Mouse (Mus musculus) MN1 (cell line): Measurements from ENCODE around the gene Xxylt1.

ENCODE experiments used
- DNase-seq: peaks from one replicate; pipeline ENCODE4 v3.0.0-alpha.2; 2016; ENCODE audit warnings: low spot score

The Xxylt1 gene

DNA sequence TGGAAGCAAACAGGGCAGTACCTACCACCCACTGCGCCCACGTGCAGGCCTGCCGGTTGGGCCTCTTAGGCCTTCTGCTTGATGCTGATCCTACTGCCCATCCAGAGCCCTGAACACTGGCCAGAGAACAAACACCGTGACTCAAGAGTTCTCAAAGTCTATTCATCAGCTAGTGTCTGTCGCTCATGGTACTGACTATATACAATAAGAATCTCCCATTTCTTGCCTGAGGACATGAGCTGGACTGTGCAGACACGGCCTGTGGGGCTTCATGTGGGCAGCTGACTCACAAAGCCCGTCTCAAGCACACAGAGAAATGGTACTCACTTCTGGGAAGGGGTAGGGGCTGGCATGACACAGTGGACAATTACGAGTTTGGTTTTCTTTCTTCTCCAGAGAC, 125.1 kb downstream of the Xxylt1 start:
- DNase-seq: no peak

DNA sequence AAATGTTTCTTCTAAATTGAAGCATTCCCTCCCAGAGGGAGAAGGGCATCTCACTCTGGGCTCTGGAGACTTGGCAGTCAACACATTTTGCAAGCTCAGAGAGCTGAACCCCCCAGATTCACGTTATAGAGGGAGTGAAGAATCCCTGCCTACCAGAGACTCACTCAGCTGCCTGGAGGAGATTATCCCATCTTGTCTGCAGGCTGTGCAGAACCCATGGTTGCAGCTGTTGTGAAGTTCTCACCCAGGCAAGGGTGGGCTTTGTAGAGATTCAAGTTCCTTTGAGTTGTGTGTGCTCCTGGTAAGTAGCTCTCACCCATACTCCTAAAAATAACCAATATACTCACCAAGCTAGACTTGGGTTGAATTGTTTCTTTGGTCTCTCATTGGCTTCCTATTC, 132.6 kb downstream of the Xxylt1 start:
- DNase-seq: no peak

DNA sequence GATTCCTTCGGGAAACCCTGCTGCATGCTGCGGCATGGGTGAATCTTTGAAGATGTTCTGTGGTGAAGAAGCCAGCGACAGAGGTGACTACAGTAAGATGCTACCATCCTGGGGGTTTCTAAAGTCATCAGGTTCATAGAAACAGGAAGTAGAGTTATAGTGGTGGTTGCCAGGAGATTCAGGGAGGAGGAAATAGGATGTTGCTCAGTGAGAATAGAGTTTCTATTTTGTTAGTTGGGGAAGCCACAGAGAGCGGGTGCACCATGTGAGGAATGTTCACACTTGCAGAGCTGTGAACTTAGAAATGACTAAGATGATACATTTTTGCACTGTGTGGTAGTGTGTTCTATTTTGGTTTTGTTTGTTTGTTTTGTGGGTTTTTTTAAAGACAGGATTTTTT, 133.0 kb downstream of the Xxylt1 start:
- no peak for DNase-seq

DNA sequence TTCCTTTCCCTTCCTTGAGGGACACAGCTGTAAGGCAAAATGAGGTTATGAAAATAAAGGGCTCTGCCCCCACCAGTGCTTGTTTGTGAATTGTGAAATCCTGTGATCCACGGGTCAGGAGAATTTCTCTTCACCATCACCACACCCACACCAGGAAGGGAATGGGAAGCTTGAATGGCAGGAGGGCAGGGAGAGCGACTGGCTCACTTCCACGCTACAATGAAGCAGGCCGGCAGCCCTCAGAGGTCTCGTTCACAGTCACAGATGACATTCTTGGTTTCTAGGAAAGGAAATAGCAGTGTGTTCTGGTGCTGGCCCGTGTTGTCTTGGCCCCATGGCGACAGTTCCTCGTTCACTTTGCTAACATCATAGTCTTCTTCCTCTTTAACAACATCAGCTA, 136.3 kb downstream of the Xxylt1 start:
- DNase-seq: no peak

DNA sequence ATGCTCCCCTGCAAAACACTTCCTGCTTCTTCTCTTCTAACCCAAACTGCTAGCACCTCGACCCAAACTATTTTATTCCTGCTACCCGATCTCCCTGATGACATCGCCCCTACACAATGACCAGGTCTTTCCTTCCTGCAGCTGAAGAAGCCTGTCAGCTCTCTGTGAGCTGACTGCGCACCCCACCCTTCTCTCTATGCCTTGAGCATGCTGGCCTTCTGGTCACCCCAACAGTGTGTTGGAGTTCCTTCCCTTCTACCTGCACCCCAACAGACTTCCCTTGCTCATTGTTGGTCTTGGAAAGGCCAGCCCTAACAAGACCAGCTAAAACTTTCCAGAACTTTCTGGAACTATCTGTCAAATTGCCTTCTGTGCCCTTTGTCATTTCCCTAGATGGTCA, 137.3 kb downstream of the Xxylt1 start:
- DNase-seq: no peak

DNA sequence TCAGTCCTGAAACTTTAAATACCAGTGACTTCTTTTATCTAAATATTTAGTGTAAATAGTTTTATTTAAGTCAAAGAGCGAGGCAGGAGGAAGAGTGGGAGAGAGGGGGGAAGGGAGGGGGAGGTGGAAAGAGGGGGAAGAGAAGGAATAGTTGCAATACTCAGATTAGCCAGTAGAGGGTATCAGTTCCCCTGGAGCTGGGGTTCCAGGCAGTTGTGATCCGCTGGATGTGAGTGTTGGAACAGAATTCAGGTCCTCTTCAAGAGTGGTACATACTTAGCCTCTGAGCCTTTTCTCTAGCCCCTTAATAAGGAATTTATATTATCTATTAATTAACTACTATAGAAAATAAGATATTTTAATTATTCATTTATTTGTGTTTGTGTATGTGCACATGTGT, 140.5 kb downstream of the Xxylt1 start:
- no peak for DNase-seq

DNA sequence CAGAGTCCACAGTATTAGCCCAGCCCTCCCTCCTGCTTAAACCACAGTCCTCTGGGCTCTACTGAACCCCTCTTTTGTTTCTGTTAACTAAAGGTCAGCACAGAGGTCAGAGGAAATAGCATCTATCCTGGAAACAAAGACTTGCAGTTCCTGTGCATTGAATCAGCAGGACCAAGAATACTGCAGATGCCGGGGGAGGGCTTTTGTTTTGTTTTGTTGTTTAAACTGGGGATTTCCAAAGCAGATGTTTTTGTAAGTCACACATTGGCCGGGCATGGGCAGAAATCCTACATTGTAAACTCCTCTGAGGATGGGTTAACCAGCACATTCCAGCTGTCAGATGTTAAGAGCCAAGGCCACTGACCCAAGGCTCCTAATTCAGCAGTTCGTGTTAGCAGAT, 141.3 kb downstream of the Xxylt1 start:
- DNase-seq: no peak

DNA sequence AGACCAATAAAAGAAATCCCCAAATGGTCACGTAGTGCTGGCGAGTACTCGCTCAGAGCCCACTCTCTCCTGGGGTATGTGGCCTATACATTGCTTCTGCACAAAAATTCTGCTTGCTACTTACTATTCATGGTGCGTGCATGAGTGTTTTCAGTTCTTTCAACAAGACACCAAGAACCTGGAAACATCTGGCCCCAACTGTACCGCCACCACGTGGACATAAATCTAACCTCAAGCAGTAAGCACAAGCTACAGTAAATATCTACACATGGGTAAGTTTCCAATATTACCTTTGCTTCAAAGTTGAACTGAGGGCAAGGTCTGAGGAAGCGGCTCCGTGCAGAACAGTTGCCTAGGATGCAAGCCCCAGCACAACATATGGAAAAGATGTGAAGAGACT, 142.0 kb downstream of the Xxylt1 start:
- DNase-seq: no peak

DNA sequence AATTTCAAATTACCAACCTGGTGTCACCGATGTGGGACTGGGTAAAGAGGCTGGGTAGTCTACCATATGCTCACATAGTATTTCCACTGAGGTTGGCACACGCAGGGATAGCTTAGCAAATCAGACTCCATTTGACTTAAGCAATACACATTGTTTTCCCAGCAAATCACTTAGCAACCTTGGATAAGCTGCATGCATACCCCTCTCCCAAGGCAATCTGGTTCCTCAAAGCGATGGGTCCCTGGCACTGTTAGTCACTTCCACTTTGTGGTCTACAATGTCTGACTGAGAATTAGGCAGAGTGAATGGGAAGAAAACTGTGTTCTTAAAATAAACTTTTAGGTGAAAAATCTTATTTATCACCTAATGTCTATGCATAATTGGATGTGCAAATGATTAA, 142.6 kb downstream of the Xxylt1 start:
- DNase-seq: no peak

DNA sequence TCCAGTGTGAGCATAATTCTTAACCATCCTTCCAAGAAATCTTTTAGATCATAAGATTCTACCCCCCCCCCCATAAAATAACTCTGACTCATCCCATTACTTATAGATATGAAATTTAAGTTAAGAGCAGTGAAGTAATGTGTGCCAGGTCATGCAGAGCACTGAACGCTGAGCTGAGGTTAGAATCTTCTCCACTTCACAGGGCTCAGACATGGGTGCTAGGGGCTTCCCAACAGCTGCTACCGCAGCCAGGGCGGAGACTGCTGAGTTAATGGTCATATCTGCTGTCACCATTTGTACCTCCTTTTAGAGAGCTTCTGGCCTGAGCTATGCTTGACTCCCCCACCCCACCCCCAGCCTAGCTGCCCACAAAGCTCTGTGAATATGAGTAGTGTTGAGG, 143.6 kb downstream of the Xxylt1 start:
- no peak for DNase-seq

DNA sequence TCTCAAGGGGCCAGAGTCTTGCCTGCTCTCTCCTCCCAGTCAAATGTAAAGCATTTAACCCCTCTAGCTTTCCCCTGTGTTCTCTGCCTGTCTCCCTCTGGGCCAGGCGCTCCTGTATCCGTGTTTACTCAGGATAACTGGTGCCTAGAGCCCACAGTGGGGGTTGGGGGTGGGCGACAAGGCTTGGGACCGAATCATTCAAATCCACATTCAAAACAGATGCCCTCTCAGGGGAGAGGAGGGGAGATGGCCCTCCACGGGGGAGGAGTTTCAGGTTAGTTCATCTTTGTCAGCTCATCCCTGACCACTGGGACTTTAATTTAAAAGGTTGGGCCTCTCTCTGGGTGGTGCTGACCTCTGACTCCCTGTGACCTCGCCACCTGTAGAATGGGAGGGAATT, 144.8 kb downstream of the Xxylt1 start:
- DNase-seq: no peak

DNA sequence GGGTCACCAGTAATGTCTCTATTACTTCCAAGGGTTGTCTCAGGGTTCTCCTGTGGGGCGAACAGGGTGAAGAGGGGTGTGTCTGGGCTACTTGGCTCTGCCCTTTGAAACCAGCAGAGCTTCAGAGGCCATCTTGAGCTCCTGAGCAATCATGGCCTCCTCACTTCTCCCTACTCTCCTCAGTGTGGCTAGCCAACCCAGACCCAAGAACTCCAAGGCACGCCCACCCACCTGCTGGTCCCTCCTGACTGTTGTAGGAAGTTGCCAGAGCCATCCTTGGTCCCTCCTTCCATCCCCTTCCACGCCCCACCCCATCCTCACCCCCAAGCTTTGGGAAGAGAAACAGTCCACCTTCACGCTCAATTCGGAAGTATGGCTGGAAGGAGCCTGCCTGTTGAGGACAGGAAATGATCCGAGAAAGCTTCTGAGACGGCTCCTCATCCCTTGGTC, 145.2 kb downstream of the Xxylt1 start:
- DNase-seq: no peak

DNA sequence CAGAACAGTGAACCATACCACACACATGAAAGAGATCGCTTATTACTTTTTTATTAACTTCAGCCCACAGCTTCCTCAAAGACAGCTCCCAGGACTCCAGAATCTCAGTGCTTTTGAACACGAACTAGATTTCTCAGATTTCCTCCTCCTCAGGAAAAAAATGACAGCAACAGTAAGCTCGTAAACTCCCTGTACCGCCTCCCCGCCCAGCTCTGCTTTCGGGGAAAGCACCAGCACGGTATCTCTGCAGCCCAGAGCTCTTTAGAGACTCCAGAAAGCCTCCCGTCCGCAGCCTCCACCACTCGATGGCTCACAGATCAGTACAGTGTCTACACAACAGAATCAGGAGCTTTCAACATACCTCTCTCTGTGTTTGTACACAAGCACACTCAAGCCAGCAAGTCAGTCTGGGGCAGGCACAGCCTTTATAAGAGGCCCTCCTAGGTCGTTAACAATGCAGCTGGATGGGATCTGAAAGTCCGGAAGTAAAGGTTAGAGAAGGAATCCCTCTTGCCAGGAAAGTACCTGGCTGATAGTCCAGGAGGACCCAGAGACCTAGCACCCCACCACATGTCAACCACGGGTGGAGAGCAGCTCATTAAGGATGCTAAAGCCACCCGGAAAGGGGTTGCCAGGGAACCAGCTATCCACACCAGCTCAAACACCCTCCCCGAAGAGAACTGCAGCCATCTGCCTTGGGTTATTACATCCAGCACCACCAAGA, 146.1 kb downstream of the Xxylt1 start:
- DNase-seq: no peak

DNA sequence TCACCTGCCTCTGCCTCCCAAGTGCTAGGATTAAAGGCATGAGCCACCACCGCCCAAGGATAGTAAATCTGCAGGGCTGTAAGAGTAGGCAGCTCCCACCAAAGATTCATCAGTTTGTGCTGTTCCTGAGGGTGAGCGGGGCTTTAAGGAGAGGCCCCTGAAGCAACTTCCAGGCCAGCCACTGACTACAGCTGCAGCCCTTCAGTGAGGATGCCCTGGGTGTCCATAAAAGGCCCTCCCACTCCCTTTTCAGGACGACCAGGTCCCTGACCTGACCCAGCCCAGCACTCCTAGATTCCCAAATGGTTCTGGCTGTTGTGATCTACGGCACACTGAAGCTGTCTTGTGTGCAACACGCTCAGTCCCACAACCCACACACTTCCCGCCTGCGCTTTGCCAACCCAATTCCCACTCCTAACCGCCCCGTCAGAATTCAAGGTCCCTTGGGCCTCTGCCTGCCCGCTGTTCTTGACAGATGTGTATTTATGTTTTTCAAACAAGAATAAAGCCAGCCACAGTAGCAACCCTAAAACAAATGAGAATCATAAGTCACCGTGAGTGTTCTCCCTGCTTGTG, 146.9 kb downstream of the Xxylt1 start:
- no peak for DNase-seq

DNA sequence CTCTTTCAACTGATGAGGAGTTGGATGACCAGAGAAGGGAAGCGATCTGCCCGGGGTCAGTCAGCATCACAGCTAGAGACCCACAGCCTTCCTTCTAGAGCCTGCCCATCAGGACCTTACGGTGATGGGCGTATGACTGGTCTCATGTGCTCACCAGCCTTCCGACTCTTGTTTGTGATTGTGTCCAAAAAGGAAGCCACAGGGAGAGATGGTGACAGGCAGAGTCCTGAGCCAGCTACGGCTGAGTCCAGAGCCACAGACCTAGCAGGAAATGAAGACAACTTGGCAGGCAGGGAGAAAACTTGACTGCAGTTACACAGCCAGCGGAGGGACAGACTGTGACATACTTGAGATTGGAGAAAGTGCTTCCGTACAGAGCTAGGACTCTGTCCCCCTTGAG, 147.9 kb downstream of the Xxylt1 start:
- DNase-seq: no peak

DNA sequence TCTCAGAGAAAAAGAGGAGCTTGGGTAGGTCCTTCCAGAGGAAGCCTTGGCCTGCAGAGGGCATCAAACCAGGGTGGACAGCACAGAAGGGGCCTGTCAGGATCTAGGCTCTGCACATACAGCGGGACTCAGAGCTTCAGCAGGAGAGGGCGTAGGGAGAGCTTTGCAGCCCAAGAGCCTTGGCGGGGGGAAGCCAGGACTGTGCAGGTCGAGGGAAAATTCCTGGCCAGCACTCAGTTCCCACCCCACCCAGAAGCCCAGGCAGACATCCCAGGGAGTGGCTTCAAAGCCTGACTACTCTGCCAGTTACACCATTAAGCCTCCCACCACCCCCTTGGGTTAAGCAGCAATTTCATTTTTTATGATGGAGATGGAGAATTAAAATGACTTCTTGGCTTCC, 148.4 kb downstream of the Xxylt1 start:
- no peak for DNase-seq

DNA sequence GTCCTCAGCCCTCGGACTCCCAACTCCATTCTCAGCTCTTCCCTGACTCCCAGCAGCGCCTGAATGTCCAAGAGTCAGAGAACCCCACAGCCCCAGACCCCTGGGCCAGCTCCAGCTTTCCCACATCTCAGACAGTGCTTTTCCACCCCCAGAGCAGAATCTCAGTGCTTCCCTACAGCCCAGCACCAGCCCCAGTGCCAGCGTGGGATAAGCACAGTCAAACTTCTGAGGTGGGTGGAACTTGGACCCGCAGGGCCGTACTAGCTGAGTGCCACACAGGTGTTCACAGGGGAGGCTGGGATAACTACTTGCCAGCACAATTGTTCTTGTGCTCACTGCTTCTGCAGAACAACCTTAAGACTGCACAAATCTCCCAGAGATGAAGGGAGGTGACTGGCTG, 149.0 kb downstream of the Xxylt1 start:
- no peak for DNase-seq

DNA sequence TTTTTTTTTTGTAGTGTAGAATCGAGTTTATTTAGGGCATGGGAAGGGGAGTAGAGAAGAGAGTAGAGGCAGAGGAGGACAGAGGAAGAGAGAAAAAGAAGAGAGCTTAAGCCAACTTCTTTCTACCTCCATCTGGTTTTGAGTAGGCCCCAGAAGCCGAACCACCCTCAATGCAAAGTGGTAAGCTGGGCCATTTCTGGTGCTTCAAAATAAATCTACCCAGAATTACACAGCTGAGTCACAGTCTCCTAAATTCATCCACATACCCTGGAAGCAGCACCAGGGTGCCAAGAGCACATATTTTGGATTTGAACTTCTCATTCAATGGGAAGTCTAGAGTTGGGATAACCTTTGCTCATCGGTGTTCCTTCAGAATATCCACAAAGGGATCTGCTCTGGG, 152.1 kb downstream of the Xxylt1 start:
- DNase-seq: no peak

DNA sequence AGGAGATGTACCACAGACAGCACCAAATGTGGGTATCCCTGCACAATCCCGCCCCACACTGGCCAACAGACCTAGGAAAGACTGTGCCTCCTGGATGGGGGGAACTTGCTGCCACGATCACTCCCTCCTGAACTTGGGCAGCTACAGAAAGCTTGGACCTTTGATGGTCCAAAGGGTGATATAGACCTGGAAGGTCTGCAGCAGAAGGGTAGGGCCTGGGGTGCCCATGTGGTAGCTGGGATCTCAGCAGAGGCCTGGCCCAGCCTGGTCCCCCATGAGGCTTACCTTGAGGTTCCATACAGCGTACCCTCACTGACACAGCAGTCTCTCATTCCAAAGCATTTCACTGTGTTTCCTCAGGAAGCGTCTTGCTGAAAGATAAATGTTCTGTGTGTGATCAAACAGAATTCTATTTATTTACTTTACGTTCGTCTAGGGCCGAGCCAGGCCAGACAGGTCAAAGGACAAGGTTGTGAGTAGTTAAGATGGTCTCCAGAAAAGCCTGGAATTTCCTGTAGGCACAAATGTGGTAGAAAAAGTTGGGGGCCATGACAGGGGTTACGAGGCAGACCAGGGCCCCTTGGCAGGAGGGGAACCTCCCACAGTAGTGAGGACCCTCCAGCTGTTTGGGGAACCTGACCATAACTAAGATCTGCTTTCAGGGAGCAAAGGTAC, 153.0 kb downstream of the Xxylt1 start:
- DNase-seq: no peak

DNA sequence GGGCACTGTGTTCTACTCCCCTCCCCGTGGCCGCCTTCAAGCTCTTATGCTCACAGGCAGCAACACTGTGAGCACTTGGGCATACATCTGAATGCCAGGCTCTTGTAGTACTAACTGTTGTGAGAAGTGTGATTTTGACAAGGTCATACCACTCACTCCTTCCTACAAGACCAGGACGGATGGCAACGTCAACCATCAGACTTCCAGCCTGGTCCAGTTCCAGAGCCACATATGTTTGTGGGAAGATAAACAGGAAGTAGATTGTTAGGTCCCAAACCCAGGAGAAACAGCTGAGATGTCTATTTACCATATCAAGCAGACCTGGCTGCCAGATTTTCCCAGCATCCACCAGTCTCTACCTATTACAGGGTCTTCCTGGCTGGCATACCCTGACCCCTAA, 155.7 kb downstream of the Xxylt1 start:
- no peak for DNase-seq

DNA sequence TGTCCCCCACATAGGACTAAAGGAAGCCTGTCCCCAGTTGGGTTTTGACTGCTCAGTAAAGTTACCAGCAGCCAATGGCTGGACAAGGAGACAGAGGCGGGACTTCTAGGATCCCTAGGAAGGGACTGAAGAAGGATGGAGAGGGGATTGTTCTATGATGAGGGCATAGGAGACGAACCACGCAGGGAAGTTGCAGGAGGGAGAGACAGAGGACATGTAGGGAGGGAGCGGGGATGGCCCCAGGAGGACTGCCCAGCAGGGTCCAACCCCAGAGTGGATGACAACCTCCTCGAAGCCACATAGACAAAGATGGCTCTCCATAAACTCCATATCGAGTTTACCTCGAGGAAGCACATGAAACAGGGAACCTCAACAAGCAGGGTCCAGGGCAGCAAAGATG, 157.3 kb downstream of the Xxylt1 start:
- DNase-seq: no peak

DNA sequence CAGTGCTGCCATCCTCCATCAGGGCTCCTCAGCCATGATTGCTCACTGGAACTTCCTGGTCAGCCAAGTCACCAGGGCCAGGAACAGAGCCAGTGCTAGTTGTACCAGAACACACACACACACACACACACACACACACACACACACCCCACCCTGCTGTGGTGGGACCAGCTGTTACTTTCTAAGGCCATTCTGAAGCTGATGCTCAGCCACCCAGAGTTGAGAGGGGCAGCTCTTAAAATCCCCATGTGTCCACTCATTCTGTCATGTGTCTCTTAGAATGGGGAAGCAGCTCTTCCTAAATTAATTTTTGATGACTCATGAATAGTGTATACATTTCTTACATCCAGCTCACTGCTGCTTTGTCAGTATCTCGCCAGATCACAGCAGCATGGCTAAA, 158.7 kb downstream of the Xxylt1 start:
- DNase-seq: peak; percentile 7

DNA sequence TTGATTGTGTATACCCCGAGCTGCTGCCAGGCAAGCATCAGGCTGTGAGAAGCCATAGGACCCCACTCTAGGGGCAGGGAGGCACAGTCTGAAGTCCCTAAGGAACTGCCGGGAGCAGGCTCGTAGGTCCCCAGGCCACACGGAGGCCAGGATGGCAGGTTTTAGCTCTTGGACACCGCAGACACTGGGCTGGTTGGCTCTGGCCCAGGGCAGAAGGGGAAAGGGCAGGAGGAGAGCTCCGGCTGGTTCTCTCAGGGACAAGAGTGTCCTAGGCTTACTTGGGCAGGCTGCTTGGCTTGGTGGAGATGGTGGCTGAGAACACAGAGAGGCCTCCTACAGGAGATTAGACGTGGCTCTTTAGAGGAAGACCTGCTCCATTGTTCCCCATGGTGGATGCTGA, 162.4 kb downstream of the Xxylt1 start:
- DNase-seq: no peak

DNA sequence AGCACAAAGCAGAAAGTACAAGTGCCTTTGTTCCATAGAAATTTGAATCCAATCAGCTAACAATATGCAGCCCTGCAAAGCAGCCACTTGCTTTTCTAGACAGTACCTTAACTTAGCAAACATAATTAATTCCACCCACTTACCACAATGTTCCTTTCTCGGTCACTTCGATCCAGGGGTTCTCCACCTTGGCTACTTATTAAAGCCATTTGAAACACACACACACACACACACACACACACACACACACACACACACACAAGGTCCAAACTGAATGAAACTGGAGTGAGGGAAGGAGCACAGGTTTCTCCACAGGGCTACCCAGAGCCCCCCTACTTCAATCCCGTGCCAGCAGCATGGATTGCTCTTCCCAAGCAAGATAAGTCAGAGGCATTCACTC, 164.3 kb downstream of the Xxylt1 start:
- DNase-seq: no peak
